Mouse (Mus musculus) hindbrain, embryonic 11.5 days (tissue): ENCODE results near the gene Tssc4. TPM values are rescaled to one million over a fixed set of nuclear protein-coding genes. Genes with fewer than 3 reads are reported as not detected.
A peak's percentile ranks its signal among the peaks of the same experiment; 100 is the strongest.

Source experiments
- ATAC-seq: fragments of 200-750 bp; cut with Nextera tagmentation; 2 replicates; pipeline ENCODE4 v1.8.0; 2017; ENCODE audit warnings: mild to moderate bottlenecking, moderate TSS enrichment, moderate library complexity; ENCODE audit not compliant: low FRiP score
- DNase-seq: peaks from one replicate; pipeline ENCODE4 v3.0.0-alpha.2; 2015; ENCODE audit warnings: low spot score
- H3K27ac ChIP-seq: fragments of 300-500 bp; sonication (generic); 2 replicates; pipeline ENCODE4 v1.5.1; 2014; ENCODE audit warnings: mild to moderate bottlenecking, low read depth, low read length
- H3K27me3 ChIP-seq: fragments of 300-500 bp; sonication (generic); 2 replicates; pipeline ENCODE4 v1.6.1; 2014; ENCODE audit warnings: mild to moderate bottlenecking, low read length, moderate library complexity, mixed read lengths; ENCODE audit not compliant: control insufficient read depth, insufficient read depth
- H3K36me3 ChIP-seq: fragments of 300-500 bp; sonication (generic); 2 replicates; pipeline ENCODE4 v1.6.1; 2014; ENCODE audit warnings: mild to moderate bottlenecking, low read length, moderate library complexity, mixed read lengths; ENCODE audit not compliant: control insufficient read depth, insufficient read depth
- H3K4me1 ChIP-seq: fragments of 300-500 bp; sonication (generic); replicated peaks from 2 replicates; pipeline ENCODE4 v1.6.1; 2014; ENCODE audit warnings: low read length, mixed read lengths; ENCODE audit not compliant: control insufficient read depth, insufficient read depth
- H3K4me2 ChIP-seq: fragments of 300-500 bp; sonication (generic); replicated peaks from 2 replicates; pipeline ENCODE4 v1.6.1; 2014; ENCODE audit warnings: mild to moderate bottlenecking, low read depth, low read length
- H3K4me3 ChIP-seq: fragments of 300-500 bp; sonication (generic); 2 replicates; pipeline ENCODE4 v1.5.1; 2014; ENCODE audit warnings: low read depth, low read length
- H3K9ac ChIP-seq: fragments of 300-500 bp; sonication (generic); 2 replicates; pipeline ENCODE4 v1.6.1; 2014; ENCODE audit warnings: low read depth, low read length
- H3K9me3 ChIP-seq: fragments of 300-500 bp; sonication (generic); 2 replicates; pipeline ENCODE4 v1.6.1; 2016; ENCODE audit warnings: low read length; ENCODE audit not compliant: control insufficient read depth
- WGBS: fragments of 180-500 bp; shearing (Covaris S2); extraction: QIAGEN DNeasy Blood & Tissue Kit; methylation state at CpG from one replicate; pipeline ENCODE4 v1.1.7; 2014; 5-methylcytosine and 5-hydroxymethylcytosine counted together
- polyA plus RNA-seq: library from polyadenylated mRNA; unstranded; fragments of >200 nt; fragmentation: Nextera tagmentation; extraction: Ambion mirVana; gene quantifications from 2 replicates; pipeline ENCODE4 v1.2.1, GENCODE M21; 2014

Tssc4 gene
- polyA plus RNA-seq, 1 experiment from 2014 or later: 59.0 TPM

GRCm38 (mm10) chr7:143068316-143068881, 650 bp upstream of the Tssc4 start:
- Histone ChIP-seq H3K4me2 (peak overlapping the region; percentile 68), H3K4me1 (peaks cover 15% of the 10 kb centered on the region), H3K27ac (peak overlapping the region; percentile 94), H3K36me3 (peaks cover 6% of the 10 kb centered on the region; the same call in 1 of the 2 replicates), H3K4me3 (peak overlapping the region; percentile 90), H3K27me3 (no peaks in the 10 kb centered on the region), H3K9ac (peak overlapping the region; percentile 65), H3K9me3 (no peaks in the 10 kb centered on the region)
- 45% methylated on average over 13 of the region's 13 CpGs for WGBS
- peak; percentile 62 for DNase-seq
- 0 out of 2 replicates have a peak, but pooled peaks have one; percentile 1 for ATAC-seq

GRCm38 (mm10) chr7:143069751-143070400, 827 bp downstream of the Tssc4 start:
- no peak overlapping the region for H3K27ac ChIP-seq
- peaks cover 6% of the 10 kb centered on the region; the same call in 1 of the 2 replicates for H3K36me3 ChIP-seq
- no peak for DNase-seq
- H3K9me3 ChIP-seq: no peaks in the 10 kb centered on the region
- H3K4me3 ChIP-seq: peak overlapping the region; percentile 90
- H3K9ac ChIP-seq: peak overlapping the region; percentile 95
- H3K4me2 ChIP-seq: peak overlapping the region; percentile 98
- no peaks in the 10 kb centered on the region for H3K27me3 ChIP-seq
- 10% methylated on average over 30 of the region's 30 CpGs for WGBS
- no peak for ATAC-seq
- H3K4me1 ChIP-seq: peaks cover 15% of the 10 kb centered on the region

- Histone ChIP-seq H3K4me2 (peak overlapping the region; percentile 98), H3K9me3 (no peaks in the 10 kb centered on the region), H3K27me3 (no peaks in the 10 kb centered on the region), H3K4me1 (peaks cover 15% of the 10 kb centered on the region), H3K9ac (peak overlapping the region; percentile 95), H3K4me3 (peak overlapping the region; percentile 90), H3K36me3 (peaks cover 6% of the 10 kb centered on the region; the same call in 1 of the 2 replicates), H3K27ac (no peak overlapping the region)
- WGBS: 96% methylated on average over 10 of the region's 10 CpGs
- no peak for ATAC-seq
- DNase-seq: no peak
Observed at GRCm38 (mm10) chr7:143070506-143071070, 1.5 kb downstream of the Tssc4 start.

- WGBS: 88% methylated on average over 5 of the region's 5 CpGs
- Histone ChIP-seq H3K27ac (no peak overlapping the region), H3K4me2 (no peak overlapping the region), H3K4me1 (peaks cover 15% of the 10 kb centered on the region), H3K9ac (no peak overlapping the region), H3K4me3 (no peak overlapping the region), H3K9me3 (no peaks in the 10 kb centered on the region), H3K36me3 (no peaks in the 10 kb centered on the region), H3K27me3 (no peaks in the 10 kb centered on the region)
- ATAC-seq (no peak), DNase-seq (no peak)
Observed at GRCm38 (mm10) chr7:143072605-143073004, 3.6 kb downstream of the Tssc4 start.

- Histone ChIP-seq H3K4me3 (no peak overlapping the region), H3K27ac (no peak overlapping the region), H3K27me3 (no peaks in the 10 kb centered on the region), H3K4me1 (peaks cover 12% of the 10 kb centered on the region), H3K9ac (no peak overlapping the region), H3K36me3 (no peaks in the 10 kb centered on the region), H3K9me3 (no peaks in the 10 kb centered on the region), H3K4me2 (no peak overlapping the region)
- ATAC-seq: no peak
- DNase-seq: peak; percentile 63
- 81% methylated on average over 1 of the region's 1 CpGs for WGBS
Observed at GRCm38 (mm10) chr7:143073086-143073485, 4.0 kb downstream of the Tssc4 start.

GRCm38 (mm10) chr7:143075394-143075793, 6.3 kb downstream of the Tssc4 start:
- Histone ChIP-seq H3K27ac (no peak overlapping the region), H3K9ac (no peak overlapping the region), H3K9me3 (no peaks in the 10 kb centered on the region), H3K4me2 (no peak overlapping the region), H3K4me3 (no peak overlapping the region), H3K36me3 (no peaks in the 10 kb centered on the region), H3K4me1 (peaks cover 4% of the 10 kb centered on the region), H3K27me3 (no peaks in the 10 kb centered on the region)
- ATAC-seq (no peak), DNase-seq (no peak)
- 71% methylated on average over 5 of the region's 5 CpGs for WGBS

- no peaks in the 10 kb centered on the region for H3K27me3 ChIP-seq
- H3K9ac ChIP-seq: no peak overlapping the region
- no peaks in the 10 kb centered on the region for H3K9me3 ChIP-seq
- DNase-seq (no peak), ATAC-seq (no peak)
- no peaks in the 10 kb centered on the region for H3K4me1 ChIP-seq
- no peak overlapping the region for H3K4me2 ChIP-seq
- no peak overlapping the region for H3K27ac ChIP-seq
- 89% methylated on average over 2 of the region's 2 CpGs for WGBS
- H3K4me3 ChIP-seq: no peak overlapping the region
- no peaks in the 10 kb centered on the region for H3K36me3 ChIP-seq
Observed at GRCm38 (mm10) chr7:143077351-143077750, 8.3 kb downstream of the Tssc4 start.

- Histone ChIP-seq H3K9me3 (no peaks in the 10 kb centered on the region), H3K27me3 (no peaks in the 10 kb centered on the region), H3K36me3 (no peaks in the 10 kb centered on the region), H3K4me3 (no peak overlapping the region), H3K4me2 (no peak overlapping the region), H3K27ac (no peak overlapping the region), H3K9ac (no peak overlapping the region), H3K4me1 (no peaks in the 10 kb centered on the region)
- no peak for DNase-seq
- no peak for ATAC-seq
- WGBS: 71% methylated on average over 6 of the region's 6 CpGs
Observed at GRCm38 (mm10) chr7:143082024-143082423, 13.0 kb downstream of the Tssc4 start.

- no peak overlapping the region for H3K9ac ChIP-seq
- H3K4me1 ChIP-seq: no peaks in the 10 kb centered on the region
Observed at GRCm38 (mm10) chr7:143083708-143084107, 14.7 kb downstream of the Tssc4 start.

More at GRCm38 (mm10) chr7:143083708-143084107, 14.7 kb downstream of the Tssc4 start:
- no peaks in the 10 kb centered on the region for H3K36me3 ChIP-seq
- no peaks in the 10 kb centered on the region for H3K9me3 ChIP-seq
- ATAC-seq (no peak), DNase-seq (no peak)
- H3K27ac ChIP-seq: no peak overlapping the region
- WGBS: 80% methylated on average over 2 of the region's 2 CpGs
- no peak overlapping the region for H3K4me2 ChIP-seq
- no peaks in the 10 kb centered on the region for H3K27me3 ChIP-seq
- H3K4me3 ChIP-seq: no peak overlapping the region
